Mouse (Mus musculus) frontal cortex, postnatal 14 days (tissue): ENCODE measurements at regions not wholly inside any gene's neighbourhood (a gene's known extent, or its start where the extent isn't known, plus 50 kb on each side); places are given as distances from the start of the nearest gene placed in this dataset.

ENCODE experiments used
- DNase-seq, 2 experiments: peaks; one replicate each; pipeline ENCODE4 v3.0.0; 2022; ENCODE audit warnings: low spot score in 2 of 2

DNA sequence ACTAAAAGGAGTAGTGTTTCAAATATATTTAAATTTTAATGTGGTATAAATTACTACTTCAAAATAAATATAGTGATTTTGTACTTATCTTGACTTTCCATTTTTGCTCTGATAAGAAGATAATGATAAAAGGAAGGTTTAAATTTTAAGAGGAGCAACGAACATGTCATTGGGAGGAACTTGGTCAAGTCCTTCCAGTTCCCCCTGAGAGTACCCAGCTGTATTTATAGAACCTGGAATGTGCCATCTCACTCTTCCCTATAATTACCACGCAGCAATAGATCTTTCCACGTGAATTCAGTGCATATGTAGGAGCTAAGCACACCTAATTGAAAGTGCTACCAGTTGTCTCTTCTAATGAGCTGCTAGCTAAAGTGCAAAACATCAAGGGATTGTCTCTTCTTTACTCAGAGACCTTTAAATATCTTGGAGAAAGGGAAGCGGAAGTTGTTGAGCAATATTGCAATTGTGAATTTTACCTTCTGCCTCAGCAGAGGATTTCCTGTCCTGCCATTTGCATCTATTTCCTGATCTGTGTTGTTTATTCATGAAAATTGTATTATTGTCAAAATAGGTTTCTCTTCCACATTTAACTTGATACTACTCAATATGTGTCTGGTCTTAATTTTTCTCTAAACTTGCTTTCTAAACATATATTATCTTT lies 1243.0 kb upstream of the Zeb2 start:
- DNase-seq, result no peak

- DNase-seq, result no peak
Observed at GRCm38 (mm10) chr2:46358225-46358624, 1241.0 kb upstream of the Zeb2 start.

GRCm38 (mm10) chr2:46356651-46357050 lies 1239.5 kb upstream of the Zeb2 start:
- no peak for DNase-seq

GRCm38 (mm10) chr2:46340694-46341093 lies 1223.5 kb upstream of the Zeb2 start:
- DNase-seq, result no peak

DNA sequence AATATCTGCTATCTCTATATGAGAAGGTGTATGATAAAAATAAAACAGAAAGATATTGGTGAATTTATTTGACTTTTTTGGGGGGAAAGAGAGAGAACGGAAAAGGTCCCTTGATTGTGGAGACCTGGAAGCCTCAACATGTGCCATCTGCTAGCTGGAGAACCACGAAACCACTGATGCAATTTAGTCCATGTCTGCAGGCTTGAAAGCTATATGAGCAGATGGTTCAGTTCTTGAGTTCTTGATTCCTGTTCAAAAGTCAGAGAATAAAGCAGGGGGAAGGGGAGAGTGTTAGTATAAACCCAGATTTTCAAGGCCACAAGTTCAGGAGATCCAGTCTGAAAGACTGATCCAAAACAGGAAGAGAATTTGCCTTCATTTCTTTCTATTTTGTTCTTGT lies 1199.5 kb upstream of the Zeb2 start:
- no peak for DNase-seq

DNA sequence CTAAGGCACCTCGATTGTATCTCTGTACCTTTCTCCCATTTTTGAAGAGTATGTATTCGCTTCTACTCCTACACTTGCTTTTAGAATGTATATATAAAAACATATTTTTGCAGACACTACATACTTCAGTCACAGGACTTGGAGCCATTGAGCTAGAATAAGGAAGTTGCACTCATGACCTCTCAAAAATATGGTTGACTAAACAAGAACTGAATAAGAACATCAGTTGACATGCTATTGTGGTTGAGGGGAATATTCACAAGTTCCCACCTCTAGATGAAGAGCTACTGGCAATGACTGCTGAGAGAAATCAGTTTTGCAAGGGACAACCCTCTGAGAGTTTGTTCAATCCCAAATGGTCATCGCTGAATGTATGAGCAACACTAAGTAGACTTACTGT lies 1198.0 kb upstream of the Zeb2 start:
- DNase-seq, result no peak

- no peak for DNase-seq
Observed at GRCm38 (mm10) chr2:46307582-46308153, 1190.5 kb upstream of the Zeb2 start.

DNA sequence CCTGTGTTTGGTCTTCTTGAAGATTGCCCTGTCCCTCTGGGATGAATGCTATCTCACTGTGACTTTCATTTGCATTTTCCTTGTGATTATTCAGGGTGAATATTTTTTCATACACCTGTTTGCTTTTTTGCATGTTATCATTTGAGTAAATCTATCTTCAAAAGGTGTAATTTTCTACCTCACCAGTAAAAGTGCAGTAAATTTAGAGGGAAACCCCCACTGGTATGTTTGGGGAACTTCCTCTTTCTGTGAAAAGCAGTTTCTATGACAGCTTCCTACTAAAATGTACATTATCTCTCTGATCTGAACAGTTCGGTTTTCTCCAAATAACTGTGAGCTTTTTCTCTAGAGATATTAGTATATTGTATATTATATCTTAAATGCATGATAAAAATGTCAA lies 1185.4 kb upstream of the Zeb2 start:
- no peak for DNase-seq

GRCm38 (mm10) chr2:46297274-46297843 lies 1180.2 kb upstream of the Zeb2 start:
- DNase-seq, result no peak

- peak in 1 of 2 experiments; percentile 7 for DNase-seq
Observed at GRCm38 (mm10) chr2:46283929-46284598, 1166.9 kb upstream of the Zeb2 start.

GRCm38 (mm10) chr2:46280822-46281221 lies 1163.6 kb upstream of the Zeb2 start:
- no peak for DNase-seq

- no peak for DNase-seq
Observed at GRCm38 (mm10) chr2:46261618-46262017, 1144.4 kb upstream of the Zeb2 start.

- no peak for DNase-seq
Observed at GRCm38 (mm10) chr2:46251562-46251961, 1134.4 kb upstream of the Zeb2 start.

- DNase-seq, result no peak
Observed at GRCm38 (mm10) chr2:46245717-46246116, 1128.5 kb upstream of the Zeb2 start.

DNA sequence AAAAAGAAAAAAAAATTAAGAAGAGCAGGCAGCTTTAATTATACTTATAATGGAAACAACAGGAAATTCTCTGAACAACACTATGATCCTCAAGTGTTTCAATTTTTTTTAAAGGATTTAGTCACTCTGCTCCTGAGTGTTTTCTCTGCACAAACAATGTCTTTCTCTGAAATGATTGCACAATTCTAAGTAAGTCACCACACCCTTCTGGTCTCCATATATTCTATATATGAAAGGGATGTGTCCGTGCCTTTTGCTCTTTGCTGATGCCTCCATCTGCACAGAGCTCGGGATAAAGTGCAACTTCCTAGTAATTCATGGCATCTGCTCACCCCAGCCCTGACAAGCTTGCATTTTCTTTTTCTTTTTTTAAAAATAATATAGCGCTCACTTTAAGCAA lies 1127.5 kb upstream of the Zeb2 start:
- DNase-seq, result no peak

DNA sequence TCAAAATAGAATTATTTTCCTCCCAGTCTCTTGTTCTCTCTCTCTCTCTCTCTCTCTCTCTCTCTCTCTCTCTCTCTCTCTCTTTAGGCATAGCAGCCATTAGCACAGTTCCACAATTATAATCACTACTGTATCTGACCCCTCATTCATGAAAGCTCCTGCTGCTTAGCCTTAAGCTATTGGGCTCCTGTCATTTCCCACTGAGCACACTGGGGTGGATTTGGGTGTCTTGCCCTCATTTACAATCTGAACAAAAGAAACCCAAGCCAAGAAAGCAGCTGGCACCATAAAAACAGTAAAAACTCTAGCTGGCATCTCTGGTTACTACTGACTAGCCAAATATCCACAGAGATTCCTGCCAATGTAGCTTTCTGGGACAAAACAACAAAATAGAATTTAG lies 1125.6 kb upstream of the Zeb2 start:
- no peak for DNase-seq

- DNase-seq, result no peak
Observed at GRCm38 (mm10) chr2:46239874-46240273, 1122.7 kb upstream of the Zeb2 start.

DNA sequence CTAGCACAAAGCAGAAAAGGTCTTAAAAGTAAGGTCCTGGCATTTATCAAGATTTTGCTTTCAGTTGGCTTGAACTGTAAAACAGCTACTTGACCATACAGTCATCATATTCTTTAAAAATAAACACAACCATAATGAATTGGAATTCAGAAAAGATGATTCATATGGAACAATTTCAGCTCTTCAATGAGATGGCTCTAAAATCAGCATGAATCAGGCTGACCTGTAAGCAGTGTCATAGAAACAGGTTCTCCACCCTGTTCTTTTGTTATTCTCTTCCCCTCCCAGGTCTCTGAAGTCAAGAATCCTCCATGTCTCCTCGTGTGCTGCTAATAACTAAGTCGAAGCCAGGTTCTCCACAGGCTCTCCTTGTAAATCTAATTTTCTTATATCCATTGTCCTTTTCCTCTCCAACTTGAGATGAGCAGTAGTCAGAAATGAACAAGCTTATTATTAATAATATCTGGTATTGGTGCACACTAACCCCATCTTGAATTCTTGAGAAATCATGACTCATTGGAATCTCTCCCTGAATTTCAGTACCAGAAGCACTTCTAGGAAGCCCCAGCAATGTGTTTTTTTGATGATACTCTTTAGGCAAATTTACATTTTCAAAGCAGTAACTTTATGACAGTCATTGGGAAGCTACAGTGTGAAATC lies 1113.7 kb upstream of the Zeb2 start:
- DNase-seq, result no peak

DNA sequence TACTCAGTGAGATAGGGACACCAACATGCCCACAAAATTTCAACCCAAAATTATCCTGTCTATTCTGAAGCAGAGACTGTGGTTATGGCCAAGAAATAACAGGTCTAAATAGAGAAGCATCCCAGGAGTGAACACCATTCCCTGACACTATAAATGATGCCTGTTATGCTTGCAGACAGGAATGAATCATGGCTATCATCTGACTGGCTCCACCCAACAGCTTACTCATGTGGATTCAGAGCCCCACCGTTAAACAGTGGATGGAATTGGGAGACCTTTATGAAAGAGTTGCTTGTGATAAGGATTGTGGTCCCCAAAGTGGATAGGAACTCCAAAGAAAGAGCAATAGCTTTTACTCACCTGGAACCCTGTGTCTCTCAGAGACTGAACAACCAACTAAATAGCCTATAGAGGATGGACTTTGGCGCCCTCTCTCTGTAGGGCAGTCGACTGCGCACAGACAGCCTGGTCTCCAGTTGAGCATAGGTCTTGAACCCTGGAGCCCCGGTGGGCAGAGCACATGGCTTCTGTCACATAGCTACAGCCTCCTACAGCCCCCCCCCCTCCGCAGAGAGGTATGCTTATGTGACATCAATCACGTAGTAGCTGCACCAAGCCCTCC lies 1101.3 kb upstream of the Zeb2 start:
- no peak for DNase-seq

DNA sequence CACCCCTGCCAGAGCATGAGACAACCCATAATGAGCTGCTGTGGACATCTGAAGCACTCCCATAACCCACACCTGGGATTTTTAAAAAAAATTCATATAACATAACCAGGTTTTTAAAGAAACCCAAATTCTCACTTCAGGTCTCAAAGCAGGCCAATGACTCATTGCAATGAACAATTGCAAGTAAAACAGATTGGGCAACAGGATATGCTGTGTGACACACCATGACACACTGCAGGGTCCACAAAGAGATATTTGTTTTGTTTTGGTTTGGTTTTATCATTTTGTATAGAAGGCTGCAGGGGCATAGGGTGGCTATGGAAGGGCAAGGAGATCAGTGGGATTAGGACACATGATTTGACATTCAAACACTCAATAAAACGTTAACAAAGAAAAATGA lies 1082.1 kb upstream of the Zeb2 start:
- no peak for DNase-seq

DNA sequence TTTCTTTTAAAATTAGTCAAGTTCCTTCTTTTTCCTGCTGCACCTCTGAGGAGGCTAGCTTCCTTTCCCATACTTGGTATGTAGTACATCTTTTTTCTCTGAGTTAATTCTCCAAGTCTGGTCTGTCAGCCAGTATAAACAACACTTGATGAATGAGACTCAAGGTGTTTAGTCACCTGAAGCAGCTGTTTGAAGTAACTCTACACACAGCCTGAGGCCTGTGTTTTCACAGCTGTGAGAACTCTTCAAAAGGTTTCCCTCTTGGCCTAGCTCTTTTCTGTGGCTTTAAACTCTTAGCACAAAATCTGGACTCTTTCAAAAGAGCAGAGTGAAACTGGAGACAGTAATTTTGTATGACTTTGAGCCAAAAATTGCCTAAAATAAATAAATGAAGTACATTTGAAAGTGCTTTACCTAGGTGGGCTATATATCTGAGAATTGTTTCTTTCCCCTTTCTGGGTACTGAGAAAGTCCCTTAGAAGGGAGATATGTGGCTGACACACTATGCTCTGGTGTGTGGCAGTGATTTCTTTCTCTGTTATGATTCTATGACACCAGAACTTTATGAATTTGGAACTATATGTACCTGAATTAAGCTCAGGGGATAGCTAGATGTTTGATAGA lies 1070.2 kb upstream of the Zeb2 start:
- DNase-seq, result no peak

GRCm38 (mm10) chr2:46183241-46183640 lies 1066.0 kb upstream of the Zeb2 start:
- DNase-seq, result no peak
